Mouse (Mus musculus): ENCODE measurements around the gene Fastkd5.

GRCm38 (mm10) chr2:130628424-130628823 is 1.4 kb downstream of the Fastkd5 start:
- TF ChIP-seq CTCF (IDR thresholded peaks at IDR 0.05; ENCODE audit: low read depth) = no peak
- no peak for TF ChIP-seq EP300 (IDR thresholded peaks at IDR 0.05; ENCODE audit: low read depth)
